In the genomic region with DNA sequence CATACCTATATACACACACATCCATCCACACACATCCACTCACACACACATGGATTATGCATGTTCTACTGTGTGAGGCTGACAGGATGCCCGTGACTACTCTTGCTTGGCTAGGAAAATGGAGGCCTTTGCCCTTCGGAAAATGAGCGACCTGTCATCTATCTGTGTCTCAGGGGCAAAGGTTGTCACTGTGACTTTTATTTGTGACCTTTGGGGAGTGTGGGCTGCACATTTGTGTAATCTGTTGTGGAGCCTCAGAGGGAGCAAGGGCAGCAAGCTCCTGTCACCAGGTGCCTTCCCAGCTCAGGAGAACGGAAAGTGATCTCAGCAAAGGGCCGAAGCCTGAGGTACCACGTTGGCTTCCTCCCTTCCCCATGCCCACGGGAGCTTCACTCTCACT, we compare ENCODE assay signal across 15 mouse cellular contexts. TPM values are rescaled to one million over a fixed set of nuclear protein-coding genes. Genes with fewer than 3 reads are reported as not detected.
A peak's percentile ranks its signal among the peaks of the same experiment; 100 is the strongest.
DNase-seq lines count a peak whose midpoint lies in the region; ATAC-seq and TF ChIP-seq lines count a peak whose summit lies in the region.
"Had no signal": no experiment of that assay in that cellular context is flagged by ENCODE, and none has a peak within 500 bp of the region (broad histone marks: within the 10 kb centered on the region; RNA-seq: fewer than 3 reads in every experiment).

No protein-coding gene starts in this region.

- H3K27me3 ChIP-seq in forebrain, embryonic 13.5 days = 0 out of 2 replicates have a peak, but pooled peaks cover 7% of the 10 kb centered on the region
- H3K27me3 ChIP-seq in forebrain, embryonic 16.5 days (replicated peaks; ENCODE audit: control insufficient read depth, insufficient read depth, low read length) = no peaks in the 10 kb centered on the region
- H3K27me3 ChIP-seq in hindbrain, embryonic 15.5 days = no peaks in the 10 kb centered on the region
- no peaks in the 10 kb centered on the region for H3K27me3 ChIP-seq in hindbrain, embryonic 11.5 days (ENCODE audit: control insufficient read depth, insufficient read depth, low read length)
- H3K27me3 ChIP-seq in CH12.LX (replicated peaks) = no peaks in the 10 kb centered on the region
- H3K27me3 ChIP-seq in limb, embryonic 15.5 days = no peaks in the 10 kb centered on the region
- H3K27me3 ChIP-seq in lung, postnatal 0 days (replicated peaks; ENCODE audit: insufficient read depth, low read length) = no peaks in the 10 kb centered on the region
- H3K27me3 ChIP-seq: lung, embryonic 15.5 days; neural tube, embryonic 12.5 days had no signal

- 84% methylated on average over 7 of the region's 7 CpGs for WGBS in forebrain, embryonic 13.5 days
- 86% methylated on average over 7 of the region's 7 CpGs for WGBS in forebrain, embryonic 16.5 days
- 78% methylated on average over 7 of the region's 7 CpGs for WGBS in hindbrain, embryonic 15.5 days
- WGBS in hindbrain, embryonic 11.5 days = 80% methylated on average over 7 of the region's 7 CpGs
- WGBS in limb, embryonic 15.5 days = 75% methylated on average over 7 of the region's 7 CpGs
- WGBS in lung, postnatal 0 days = 77% methylated on average over 7 of the region's 7 CpGs

- TF ChIP-seq POLR2A in CH12.LX (IDR thresholded peaks at IDR 0.05; ENCODE audit: low read depth, low read length) = no peak

- peaks cover 16% of the 10 kb centered on the region for H3K4me1 ChIP-seq in forebrain, embryonic 13.5 days
- peaks cover 13% of the 10 kb centered on the region; the same call in 1 of the 2 replicates for H3K4me1 ChIP-seq in forebrain, embryonic 16.5 days (replicated peaks; ENCODE audit: control insufficient read depth, insufficient read depth, low read length)
- H3K4me1 ChIP-seq in hindbrain, embryonic 15.5 days (replicated peaks) = peaks cover 16% of the 10 kb centered on the region
- no peaks in the 10 kb centered on the region for H3K4me1 ChIP-seq in hindbrain, embryonic 11.5 days (replicated peaks; ENCODE audit: control insufficient read depth, insufficient read depth, low read length)
- peaks cover 61 to 99% of the 10 kb centered on the region in 2 experiments for H3K4me1 ChIP-seq in CH12.LX (ENCODE audit: control insufficient read depth in 1 of 2, insufficient read depth in 2 of 2)
- peaks cover 33% of the 10 kb centered on the region for H3K4me1 ChIP-seq in limb, embryonic 15.5 days
- H3K4me1 ChIP-seq in lung, postnatal 0 days (ENCODE audit: insufficient read depth, low read depth, low read length) = peaks cover 17% of the 10 kb centered on the region; the same call in 1 of the 2 replicates

- 0 out of 2 replicates have a peak overlapping the region, but pooled peaks have one; percentile 1 for H3K9ac ChIP-seq in forebrain, embryonic 13.5 days
- no peak overlapping the region for H3K9ac ChIP-seq in forebrain, embryonic 16.5 days (replicated peaks; ENCODE audit: low read depth, low read length)
- H3K9ac ChIP-seq in hindbrain, embryonic 15.5 days = no peak overlapping the region
- no peak overlapping the region for H3K9ac ChIP-seq in hindbrain, embryonic 11.5 days (ENCODE audit: low read depth, low read length)
- no peak overlapping the region for H3K9ac ChIP-seq in CH12.LX (ENCODE audit: insufficient read depth, low read depth)
- no peak overlapping the region for H3K9ac ChIP-seq in limb, embryonic 15.5 days
- H3K9ac ChIP-seq in lung, postnatal 0 days (replicated peaks; ENCODE audit: low read depth) = no peak overlapping the region
- H3K9ac ChIP-seq: lung, embryonic 15.5 days; neural tube, embryonic 12.5 days had no signal

- no peak for ATAC-seq in forebrain, embryonic 13.5 days
- no peak for ATAC-seq in forebrain, embryonic 16.5 days
- ATAC-seq in hindbrain, embryonic 15.5 days (ENCODE audit: low FRiP score, low read depth) = no peak
- ATAC-seq in hindbrain, embryonic 11.5 days (ENCODE audit: low FRiP score) = no peak
- no peak for ATAC-seq in limb, embryonic 15.5 days (ENCODE audit: insufficient number of reproducible peaks, low FRiP score, low TSS enrichment, low read depth)
- no peak for ATAC-seq in lung, postnatal 0 days

- no peaks in the 10 kb centered on the region for H3K9me3 ChIP-seq in forebrain, embryonic 13.5 days (replicated peaks)
- no peaks in the 10 kb centered on the region for H3K9me3 ChIP-seq in forebrain, embryonic 16.5 days (ENCODE audit: control insufficient read depth, low read length)
- H3K9me3 ChIP-seq in hindbrain, embryonic 15.5 days = no peaks in the 10 kb centered on the region
- no peaks in the 10 kb centered on the region for H3K9me3 ChIP-seq in hindbrain, embryonic 11.5 days (ENCODE audit: control insufficient read depth, low read length)
- no peaks in the 10 kb centered on the region for H3K9me3 ChIP-seq in CH12.LX (replicated peaks; ENCODE audit: low read length)
- no peaks in the 10 kb centered on the region for H3K9me3 ChIP-seq in limb, embryonic 15.5 days
- H3K9me3 ChIP-seq in lung, postnatal 0 days (ENCODE audit: low read length) = no peaks in the 10 kb centered on the region
- H3K9me3 ChIP-seq: lung, embryonic 15.5 days; midbrain, embryonic 10.5 days; neural tube, embryonic 12.5 days had no signal

- TF ChIP-seq CTCF in CH12.LX (conservative IDR thresholded peaks at IDR 0.05 in 1 of 2, IDR thresholded peaks at IDR 0.05 in 1 of 2; ENCODE audit: low read depth in 2 of 2, low read length in 2 of 2) = no peak
- no peak for TF ChIP-seq CTCF in lung, postnatal 0 days (IDR thresholded peaks at IDR 0.05)

- in situ Hi-C loops in CH12.LX (cut with MboI; ENCODE audit: low pct_ligation_motif_present, low pct_unique_long_range_greater_than_20kb, low sequenced_read_pairs) = no loop called here

- no peak overlapping the region for H3K4me2 ChIP-seq in forebrain, embryonic 13.5 days
- H3K4me2 ChIP-seq in forebrain, embryonic 16.5 days (ENCODE audit: low read length) = no peak overlapping the region
- no peak overlapping the region for H3K4me2 ChIP-seq in hindbrain, embryonic 15.5 days
- H3K4me2 ChIP-seq in hindbrain, embryonic 11.5 days (replicated peaks; ENCODE audit: low read depth, low read length) = no peak overlapping the region
- H3K4me2 ChIP-seq in CH12.LX (ENCODE audit: insufficient read depth, low read depth, poor library complexity, severe bottlenecking) = no peak overlapping the region
- H3K4me2 ChIP-seq in limb, embryonic 15.5 days = no peak overlapping the region
- no peak overlapping the region for H3K4me2 ChIP-seq in lung, postnatal 0 days (replicated peaks; ENCODE audit: low read depth, low read length)
- H3K4me2 ChIP-seq: lung, embryonic 15.5 days; neural tube, embryonic 12.5 days had no signal

- H3K27ac ChIP-seq in forebrain, embryonic 13.5 days = no peak overlapping the region
- H3K27ac ChIP-seq in forebrain, embryonic 16.5 days (ENCODE audit: low read length) = no peak overlapping the region
- H3K27ac ChIP-seq in hindbrain, embryonic 15.5 days (replicated peaks) = peak overlapping the region; percentile 54
- H3K27ac ChIP-seq in hindbrain, embryonic 11.5 days (ENCODE audit: low read depth, low read length) = no peak overlapping the region
- peak overlapping the region; percentile 22; the same call in 1 of the 2 replicates for H3K27ac ChIP-seq in CH12.LX (ENCODE audit: insufficient read depth, low read depth)
- peak overlapping the region; percentile 80 for H3K27ac ChIP-seq in limb, embryonic 15.5 days
- H3K27ac ChIP-seq in lung, postnatal 0 days (ENCODE audit: low read length) = no peak overlapping the region
- H3K27ac ChIP-seq: neural tube, embryonic 12.5 days had no signal

- no peaks in the 10 kb centered on the region for H3K36me3 ChIP-seq in forebrain, embryonic 13.5 days (ENCODE audit: poor library complexity, severe bottlenecking)
- H3K36me3 ChIP-seq in forebrain, embryonic 16.5 days (ENCODE audit: control insufficient read depth, insufficient read depth) = no peaks in the 10 kb centered on the region
- H3K36me3 ChIP-seq in hindbrain, embryonic 15.5 days = no peaks in the 10 kb centered on the region
- no peaks in the 10 kb centered on the region for H3K36me3 ChIP-seq in hindbrain, embryonic 11.5 days (ENCODE audit: control insufficient read depth, insufficient read depth, low read length)
- H3K36me3 ChIP-seq in CH12.LX (replicated peaks in 1 of 2; ENCODE audit: control insufficient read depth in 1 of 2, insufficient read depth in 1 of 2, low read length in 1 of 2) = peaks cover 3 to 42% of the 10 kb centered on the region in 2 experiments
- no peaks in the 10 kb centered on the region for H3K36me3 ChIP-seq in limb, embryonic 15.5 days
- no peaks in the 10 kb centered on the region for H3K36me3 ChIP-seq in lung, postnatal 0 days (ENCODE audit: insufficient read depth, low read length)
- H3K36me3 ChIP-seq: lung, embryonic 15.5 days; midbrain, embryonic 10.5 days; neural tube, embryonic 12.5 days had no signal

- TF ChIP-seq EP300 in CH12.LX (IDR thresholded peaks at IDR 0.05; ENCODE audit: low read length) = no peak
- no peak for TF ChIP-seq EP300 in lung, postnatal 0 days (IDR thresholded peaks at IDR 0.05)

- dilution Hi-C loops in CH12.LX (cut with MboI; ENCODE audit: extremely low pct_ligation_motif_present, extremely low pct_unique_long_range_greater_than_20kb, low sequenced_read_pairs) = no loop called here

- H3K79me2 ChIP-seq in CH12.LX (replicated peaks; ENCODE audit: control insufficient read depth, extremely low read depth, insufficient read depth, poor library complexity, severe bottlenecking) = peaks cover 9% of the 10 kb centered on the region; the same call in 1 of the 2 replicates

- no peak for TF ChIP-seq RAD21 in CH12.LX (IDR thresholded peaks at IDR 0.05; ENCODE audit: low read depth, low read length)

- H3K4me3 ChIP-seq in forebrain, embryonic 13.5 days = no peak overlapping the region
- no peak overlapping the region for H3K4me3 ChIP-seq in forebrain, embryonic 16.5 days (replicated peaks; ENCODE audit: low read length)
- H3K4me3 ChIP-seq in hindbrain, embryonic 15.5 days = no peak overlapping the region
- H3K4me3 ChIP-seq in hindbrain, embryonic 11.5 days (ENCODE audit: low read depth, low read length) = no peak overlapping the region
- peak overlapping the region in 1 of 3 experiments; percentile 6 for H3K4me3 ChIP-seq in CH12.LX (replicated peaks in 1 of 3; ENCODE audit: low read depth in 2 of 3, low read length in 2 of 3, poor library complexity in 1 of 3)
- no peak overlapping the region for H3K4me3 ChIP-seq in limb, embryonic 15.5 days
- H3K4me3 ChIP-seq in lung, postnatal 0 days (ENCODE audit: low read depth, low read length) = no peak overlapping the region
- H3K4me3 ChIP-seq: erythroblast, embryonic 14.5 days; lung, embryonic 15.5 days; midbrain, embryonic 10.5 days; neural tube, embryonic 12.5 days had no signal

- DNase-seq in hindbrain, embryonic 11.5 days (ENCODE audit: low spot score) = no peak
- DNase-seq in CH12.LX (ENCODE audit: extremely low read depth) = no peak
- DNase-seq in lung, postnatal 0 days (ENCODE audit: low spot score) = no peak
- DNase-seq in adrenal gland, adult 8-10 months = no peak

RNA-seq across cellular contexts. Expression of gene Tfeb, which starts 25.2 kb away (rescaled TPM):
- polyA plus RNA-seq in forebrain, embryonic 13.5 days (2015; fragmentation: Nextera tagmentation; extraction: Ambion mirVana) = 1.5 and 1.7 TPM in 2 replicates
- 2.2 TPM in 2 replicates for polyA plus RNA-seq in forebrain, embryonic 16.5 days (2015; fragmentation: Nextera tagmentation; extraction: Ambion mirVana)
- polyA plus RNA-seq in hindbrain, embryonic 15.5 days (2015; fragmentation: Nextera tagmentation; extraction: Ambion mirVana) = 3.6 and 4.2 TPM in 2 replicates
- 2.5 TPM in 2 replicates for polyA plus RNA-seq in hindbrain, embryonic 11.5 days (2014; fragmentation: Nextera tagmentation; extraction: Ambion mirVana)
- total RNA-seq in CH12.LX (2012; rRNA removed) = 49.3 and 57.3 TPM in 2 replicates
- 26.9 and 29.1 TPM in 2 replicates for total RNA-seq in CH12.LX (2014; rRNA removed)
- polyA plus RNA-seq in CH12.LX (2012; ENCODE audit: insufficient read length, low read depth) = 39.9 and 41.3 TPM in 2 replicates
- polyA plus RNA-seq in limb, embryonic 15.5 days (2015; fragmentation: Nextera tagmentation; extraction: Ambion mirVana) = 13.0 and 14.1 TPM in 2 replicates
- 17.8 and 21.3 TPM in 2 replicates for polyA plus RNA-seq in lung, postnatal 0 days (2015; fragmentation: Nextera tagmentation; extraction: Ambion mirVana)
- total RNA-seq in adrenal gland, adult 8-10 months (2022) = 10 to 100 TPM; 17.3 to 32.1 (median 24.2) TPM

RNA-seq across cellular contexts. Expression of gene Pgc, which starts 35.4 kb away (rescaled TPM):
- polyA plus RNA-seq in forebrain, embryonic 13.5 days (2015; fragmentation: Nextera tagmentation; extraction: Ambion mirVana) = not detected in 2 replicates
- not detected in 2 replicates for polyA plus RNA-seq in forebrain, embryonic 16.5 days (2015; fragmentation: Nextera tagmentation; extraction: Ambion mirVana)
- polyA plus RNA-seq in hindbrain, embryonic 15.5 days (2015; fragmentation: Nextera tagmentation; extraction: Ambion mirVana) = 0.16 TPM in 1 of 2 replicates, not detected in the other
- not detected in 2 replicates for polyA plus RNA-seq in hindbrain, embryonic 11.5 days (2014; fragmentation: Nextera tagmentation; extraction: Ambion mirVana)
- total RNA-seq in CH12.LX (2012; rRNA removed) = not detected in 2 replicates
- total RNA-seq in CH12.LX (2014; rRNA removed) = not detected in 2 replicates
- polyA plus RNA-seq in CH12.LX (2012; ENCODE audit: insufficient read length, low read depth) = not detected in 2 replicates
- 0.10 and 0.16 TPM in 2 replicates for polyA plus RNA-seq in limb, embryonic 15.5 days (2015; fragmentation: Nextera tagmentation; extraction: Ambion mirVana)
- polyA plus RNA-seq in lung, postnatal 0 days (2015; fragmentation: Nextera tagmentation; extraction: Ambion mirVana) = 22.6 and 25.4 TPM in 2 replicates
- not detected for total RNA-seq in adrenal gland, adult 8-10 months (2022)
- total RNA-seq: gastrocnemius, adult 18-20 months had no signal
- polyA plus RNA-seq: brain, embryonic 14.5 days; erythroblast, embryonic 14.5 days; kidney, embryonic 14.5 days; neural tube, embryonic 12.5 days had no signal

Comparison
In these comparisons a context has a peak if more than half of its experiments do, and no peak if none do; other contexts are left out.
1. H3K27ac ChIP-seq: peak in hindbrain, embryonic 15.5 days (single experiment), CH12.LX (single experiment) and limb, embryonic 15.5 days (single experiment); none in forebrain, embryonic 13.5 days (single experiment), forebrain, embryonic 16.5 days (single experiment), hindbrain, embryonic 11.5 days (single experiment) and lung, postnatal 0 days (single experiment).
2. RNA of gene Pgc, which starts 35.4 kb away (polyA plus RNA-seq): 22.6 to 25.4 TPM in lung, postnatal 0 days; 0.16 TPM in hindbrain, embryonic 15.5 days, 0.10 to 0.16 TPM in limb, embryonic 15.5 days, not detected in forebrain, embryonic 13.5 days, not detected in forebrain, embryonic 16.5 days, not detected in hindbrain, embryonic 11.5 days and not detected in CH12.LX; every median in the first group is over 10 times any median in the second.